Mouse (Mus musculus): ENCODE results near the gene Rufy1.
"Not testable (repeated sequence)": the region's sequence is repeated elsewhere in the genome, so short reads cannot be mapped to it uniquely, and the experiment has no call there.

The Rufy1 gene

DNA sequence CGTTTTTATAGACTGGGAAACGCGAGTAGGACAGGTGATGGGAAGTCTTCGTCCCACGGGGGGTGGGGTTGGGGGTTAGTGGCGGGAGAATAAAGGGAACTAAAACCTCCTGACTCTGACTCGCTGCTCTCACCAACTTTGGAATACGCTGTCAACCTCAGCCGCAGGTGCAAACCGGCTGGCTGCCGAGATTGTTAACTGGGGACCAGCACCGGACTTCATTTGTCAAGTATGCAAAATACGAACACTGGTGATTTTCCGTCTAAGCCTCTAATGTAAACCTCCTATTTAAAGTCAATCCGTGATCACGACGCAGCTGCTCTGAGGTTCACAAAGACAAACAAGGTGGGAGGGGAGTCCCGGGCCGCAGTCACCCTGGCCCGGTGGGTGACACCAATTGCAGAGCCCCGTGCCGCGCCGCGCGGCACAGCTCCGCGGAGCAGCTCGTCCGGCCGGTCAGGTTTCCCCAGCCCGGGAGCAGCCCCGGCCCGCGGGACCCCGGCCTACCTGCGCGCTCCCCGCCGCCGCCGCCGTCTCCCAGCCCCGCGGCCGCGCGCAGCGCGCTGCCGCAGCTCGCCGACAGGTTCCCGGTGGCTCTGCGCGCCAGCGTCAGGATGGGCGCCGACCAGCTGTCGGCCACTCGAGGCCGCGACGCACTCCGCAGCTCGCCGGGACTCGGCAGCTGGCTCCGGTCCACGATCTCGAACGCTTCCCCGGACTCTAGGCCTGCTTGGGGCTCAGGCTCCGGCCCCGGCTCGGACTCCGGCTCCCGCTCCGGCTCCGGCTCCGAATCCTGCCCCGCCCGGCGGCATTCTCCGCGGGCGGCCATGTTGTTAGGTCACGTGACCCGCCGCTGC, at the start of gene Rufy1:
Gene Rufy1 (minus strand): TSS at position 849 of the 857 bp plus-strand sequence.
- DNase-seq = peak; percentile 80

DNA sequence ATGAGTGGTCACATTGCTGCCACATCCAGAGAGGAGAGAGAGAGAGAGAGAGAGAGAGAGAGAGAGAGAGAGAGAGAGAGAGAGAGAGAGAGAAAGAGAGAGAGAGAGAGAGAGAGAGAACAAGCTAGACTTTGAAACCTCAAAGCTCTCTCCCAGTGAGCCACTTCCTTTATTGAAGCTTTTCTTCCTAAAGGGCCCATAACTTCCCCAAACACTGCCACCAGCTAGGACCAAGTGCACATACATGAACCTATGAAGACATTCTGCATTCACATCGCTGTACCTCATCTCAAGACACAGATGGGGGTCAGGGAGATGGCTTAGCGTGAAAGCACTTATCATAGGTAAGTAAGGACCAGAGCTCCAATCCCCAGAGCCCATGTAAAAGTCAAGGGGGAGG, 47.1 kb upstream of the Rufy1 start:
- DNase-seq = no peak

DNA sequence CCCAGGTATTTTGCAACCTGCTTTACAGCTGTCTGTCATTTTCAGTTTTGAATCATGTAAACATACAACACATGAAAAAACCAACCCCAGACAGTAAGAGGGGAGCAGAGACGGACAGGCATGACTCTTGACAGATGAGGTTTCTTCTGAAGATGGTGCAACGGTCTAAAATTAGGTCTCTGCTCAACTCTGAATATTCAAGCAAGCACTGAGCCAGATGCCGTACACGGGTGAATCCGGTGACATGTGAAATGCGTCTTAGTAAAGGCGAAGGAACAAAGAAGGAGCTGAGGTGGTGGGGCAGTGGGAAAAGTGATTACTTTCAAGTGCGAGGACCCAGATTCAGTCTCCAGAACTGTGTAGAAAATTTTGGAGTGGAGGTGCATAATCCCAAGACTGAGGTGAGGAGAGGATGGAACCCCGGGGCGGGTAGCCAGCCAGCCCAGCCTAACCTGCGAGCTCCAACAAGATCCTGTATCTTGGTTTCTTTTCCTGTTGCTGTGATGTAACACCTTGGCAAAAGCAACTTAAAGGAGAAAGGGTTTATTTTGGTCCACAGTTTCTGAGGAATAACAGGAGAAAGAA, 46.7 kb upstream of the Rufy1 start:
- no peak for DNase-seq

DNA sequence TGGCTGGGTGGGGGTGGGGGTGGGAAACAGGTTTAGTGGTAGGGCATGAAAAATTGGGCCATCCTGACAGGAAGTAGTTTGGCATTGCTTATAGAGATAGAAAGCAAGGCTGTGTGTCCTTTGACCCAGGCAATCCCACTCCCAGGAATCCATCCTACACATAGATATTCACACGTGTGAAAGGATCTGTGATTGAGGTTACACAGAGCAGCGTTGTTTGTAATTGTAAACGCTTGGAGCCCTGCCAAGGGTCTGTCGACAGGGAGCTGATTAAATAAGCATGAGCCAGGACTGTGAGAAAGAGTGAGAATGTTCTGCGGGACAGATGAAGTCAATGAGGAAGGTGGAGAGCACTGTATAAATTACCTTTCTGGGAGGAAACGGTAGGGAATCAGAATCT, 46.0 kb upstream of the Rufy1 start:
- peak; percentile 32 for DNase-seq

DNA sequence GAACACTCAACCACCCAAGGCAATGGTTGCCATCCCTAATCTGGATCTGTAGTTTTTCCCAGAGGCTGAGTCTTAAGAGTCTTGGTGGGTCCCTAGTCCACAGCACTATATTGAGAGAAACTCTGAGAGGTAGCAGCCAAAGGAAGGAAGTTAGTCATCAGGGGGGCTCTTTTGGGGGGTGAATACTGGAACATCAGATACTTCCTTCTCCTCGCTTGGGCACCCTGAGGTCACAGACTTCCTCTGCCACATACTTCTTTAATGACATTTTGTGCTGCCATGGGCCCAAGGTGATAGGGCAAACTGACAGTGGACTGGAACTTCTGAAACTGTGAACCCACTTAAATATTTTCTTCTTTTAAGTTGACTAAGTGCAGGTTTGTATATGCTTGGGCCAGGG, 43.0 kb upstream of the Rufy1 start:
- no peak for DNase-seq

DNA sequence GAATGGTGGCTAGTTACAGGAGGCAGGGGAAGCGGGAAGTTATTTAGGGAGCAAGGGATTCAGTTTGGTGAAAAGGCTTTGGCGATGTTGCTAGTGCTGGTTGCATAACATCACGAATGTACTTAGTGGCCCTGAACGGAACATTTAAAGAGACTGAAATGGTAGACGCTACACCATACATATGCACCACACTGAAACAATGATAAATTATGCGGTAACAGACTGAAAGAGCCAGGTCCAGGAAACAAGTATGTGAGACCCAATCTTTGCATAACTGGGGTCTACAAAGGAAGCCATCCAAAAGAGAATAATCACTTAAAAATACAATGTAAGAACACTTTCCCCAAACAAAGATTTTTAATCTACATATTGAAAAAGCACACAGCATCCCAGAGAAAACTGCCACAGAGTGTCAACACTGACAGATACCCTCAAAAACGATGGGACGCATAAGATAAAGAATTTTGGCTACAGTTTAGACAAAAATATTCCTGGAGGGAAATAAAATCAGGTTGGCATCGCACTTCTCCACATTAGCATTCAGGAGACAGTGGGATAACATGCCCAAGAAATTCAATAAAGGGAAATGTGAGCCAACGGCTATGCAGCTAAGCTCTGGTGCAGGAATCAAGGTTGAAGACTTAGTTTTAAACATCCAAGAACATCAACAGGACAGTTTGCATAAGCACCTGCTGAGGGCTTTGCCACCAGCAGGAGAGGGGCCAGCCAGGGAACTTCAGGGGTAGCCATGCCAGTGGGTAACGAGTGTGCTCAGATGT, 41.4 kb upstream of the Rufy1 start:
- no peak for DNase-seq

DNA sequence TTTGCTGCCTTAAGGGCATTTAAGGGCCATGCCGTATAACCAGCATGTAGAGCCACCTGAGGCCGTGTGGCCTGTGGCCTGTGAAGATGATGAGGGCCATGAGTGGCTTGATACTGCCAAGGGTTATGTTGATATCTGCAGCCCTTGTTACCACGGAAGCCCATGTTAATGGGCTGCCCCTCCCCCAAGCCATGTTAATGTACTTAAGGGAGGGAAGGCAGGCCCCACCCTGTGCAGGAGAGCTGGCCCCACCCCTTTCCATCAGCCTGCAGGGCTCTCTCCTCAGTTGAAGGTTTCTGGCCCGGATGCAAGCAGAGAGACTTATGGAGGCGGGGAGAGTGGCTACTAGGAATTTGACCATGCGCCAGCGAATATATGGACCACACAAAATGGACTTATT, 30.6 kb upstream of the Rufy1 start:
- DNase-seq = no peak

DNA sequence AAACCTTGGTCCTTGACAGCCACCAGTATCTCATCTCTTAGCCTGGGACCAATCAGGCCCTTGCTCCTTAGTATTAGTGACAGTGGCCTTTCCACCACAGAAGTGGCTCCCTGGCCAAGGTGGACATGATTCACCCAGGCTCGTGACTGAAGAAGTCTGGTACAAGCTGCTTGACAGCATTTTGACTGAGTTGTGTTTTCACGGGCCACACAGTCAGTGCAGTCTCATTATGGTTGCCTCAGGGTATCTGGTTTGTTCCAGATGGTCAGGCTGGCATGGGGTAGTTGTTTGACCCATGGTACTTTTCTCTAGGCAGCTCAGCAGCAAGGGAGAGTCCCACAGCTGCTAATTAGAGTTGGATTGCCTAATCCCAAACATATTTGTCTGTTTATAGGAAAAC, 28.3 kb upstream of the Rufy1 start:
- no peak for DNase-seq

DNA sequence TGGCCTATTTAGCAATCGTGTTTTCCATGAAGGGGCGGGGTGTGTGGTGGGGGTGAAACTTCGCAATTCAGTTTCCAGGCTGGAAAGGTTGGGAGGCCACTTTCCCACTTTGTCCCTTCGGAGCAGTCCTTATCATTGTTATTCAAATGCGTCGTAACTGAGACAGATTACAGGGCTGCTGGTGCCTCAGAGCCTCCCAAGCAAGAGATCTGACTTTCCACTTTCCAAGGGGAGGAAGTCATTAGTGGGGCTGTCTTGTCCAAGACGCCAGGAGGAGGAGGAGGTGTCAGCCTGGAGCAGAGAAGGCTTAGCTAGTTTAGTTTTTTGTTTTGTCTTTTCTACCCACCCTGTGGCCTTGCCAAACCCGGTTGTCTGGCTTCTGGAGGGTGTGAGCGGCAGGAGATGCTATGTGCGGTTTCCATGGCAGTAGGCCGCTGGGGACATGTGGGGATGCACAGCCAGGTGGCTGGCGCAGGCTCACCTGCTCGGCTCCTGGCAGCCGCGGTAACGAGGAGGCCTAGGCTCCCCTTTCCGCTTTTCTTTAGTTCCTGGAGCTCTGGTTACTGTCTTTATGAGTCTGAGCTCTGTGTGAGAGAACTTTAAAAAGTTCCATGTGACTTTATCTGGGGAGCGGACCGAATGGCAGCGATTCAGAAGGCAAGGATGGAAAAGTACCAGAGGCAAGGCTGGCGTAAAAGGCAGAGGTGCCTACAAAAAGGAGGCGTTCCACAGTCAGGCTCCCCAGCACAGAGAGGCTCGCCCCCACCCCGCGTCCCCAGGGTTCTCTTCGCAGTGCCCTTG, 26.4 kb upstream of the Rufy1 start:
- no peak for DNase-seq

DNA sequence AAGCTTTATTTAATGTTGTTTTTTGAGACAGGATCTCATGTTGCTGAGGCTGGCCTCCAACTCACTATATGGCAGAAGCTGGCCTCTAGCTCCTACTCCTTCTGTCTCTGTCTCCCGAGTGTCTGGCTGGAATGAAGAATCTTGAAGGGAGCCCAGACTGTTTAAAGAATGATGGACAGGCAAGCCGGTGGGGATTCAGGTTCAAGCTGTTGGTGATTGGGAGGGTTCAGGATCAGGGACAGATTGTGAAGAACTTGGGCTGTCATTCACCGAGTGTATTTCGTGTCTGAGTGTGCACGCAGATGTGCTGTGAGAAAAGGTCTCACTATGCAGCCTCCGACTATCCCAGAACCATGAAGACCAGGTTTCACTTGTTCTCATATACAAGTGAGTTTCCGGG, 25.5 kb upstream of the Rufy1 start:
- DNase-seq = no peak

DNA sequence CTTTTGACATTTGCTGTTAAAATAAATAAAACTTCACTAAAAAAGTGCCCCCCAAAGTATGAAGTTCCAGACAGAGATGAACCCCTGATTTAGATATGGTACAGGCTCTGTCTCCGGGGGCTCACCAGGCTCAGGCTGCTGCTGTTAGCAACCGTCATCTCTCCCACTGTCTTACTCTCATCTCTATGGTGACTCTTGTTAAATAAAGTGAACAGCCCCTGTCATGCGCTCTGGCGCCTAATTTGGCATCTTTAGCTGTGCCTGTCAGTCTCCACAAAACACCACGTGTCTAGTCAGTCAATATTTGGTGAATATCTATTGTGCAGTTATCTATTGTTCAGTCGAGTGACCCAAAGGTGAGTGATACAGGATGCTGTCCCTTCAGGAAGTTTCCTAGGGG, 24.0 kb upstream of the Rufy1 start:
- no peak for DNase-seq

DNA sequence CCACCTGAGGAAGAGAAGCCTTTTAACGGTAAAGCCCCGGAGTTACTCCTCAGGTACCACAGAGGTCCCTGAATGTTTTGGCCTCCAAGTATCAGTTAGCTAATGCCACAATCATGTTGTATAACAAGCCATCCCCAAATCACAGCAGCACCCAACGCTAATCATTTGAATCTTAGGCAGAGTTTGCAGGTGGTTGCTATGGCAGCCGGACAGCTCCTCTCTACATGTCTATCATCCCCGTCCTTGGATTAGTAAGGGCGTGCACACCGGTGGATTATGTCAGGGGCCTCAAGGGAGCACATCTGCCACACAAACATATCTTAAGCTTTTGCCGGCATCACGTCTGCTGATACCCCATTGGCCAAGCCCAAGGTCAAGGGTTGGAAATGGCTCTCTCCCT, 19.3 kb upstream of the Rufy1 start:
- no peak for DNase-seq

DNA sequence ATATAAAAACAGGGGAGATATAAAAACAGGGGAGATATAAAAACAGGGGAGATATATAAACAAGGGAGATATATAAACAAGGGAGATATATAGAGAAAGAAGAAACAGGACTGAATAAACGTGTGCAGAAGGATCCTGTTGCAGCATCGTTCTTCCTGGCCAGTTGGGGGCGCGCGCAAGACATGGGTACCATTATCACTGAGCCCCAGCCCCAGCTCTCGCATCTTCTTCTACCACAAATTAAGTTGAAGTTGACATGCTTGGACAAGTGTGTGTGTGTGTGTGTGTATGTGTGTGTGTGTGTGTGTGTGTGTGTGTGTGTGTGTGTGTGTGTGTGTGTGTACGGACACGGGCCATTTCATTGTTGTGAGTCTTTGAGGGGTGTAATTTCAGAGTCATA, 17.2 kb upstream of the Rufy1 start:
- DNase-seq = not testable (repeated sequence)

DNA sequence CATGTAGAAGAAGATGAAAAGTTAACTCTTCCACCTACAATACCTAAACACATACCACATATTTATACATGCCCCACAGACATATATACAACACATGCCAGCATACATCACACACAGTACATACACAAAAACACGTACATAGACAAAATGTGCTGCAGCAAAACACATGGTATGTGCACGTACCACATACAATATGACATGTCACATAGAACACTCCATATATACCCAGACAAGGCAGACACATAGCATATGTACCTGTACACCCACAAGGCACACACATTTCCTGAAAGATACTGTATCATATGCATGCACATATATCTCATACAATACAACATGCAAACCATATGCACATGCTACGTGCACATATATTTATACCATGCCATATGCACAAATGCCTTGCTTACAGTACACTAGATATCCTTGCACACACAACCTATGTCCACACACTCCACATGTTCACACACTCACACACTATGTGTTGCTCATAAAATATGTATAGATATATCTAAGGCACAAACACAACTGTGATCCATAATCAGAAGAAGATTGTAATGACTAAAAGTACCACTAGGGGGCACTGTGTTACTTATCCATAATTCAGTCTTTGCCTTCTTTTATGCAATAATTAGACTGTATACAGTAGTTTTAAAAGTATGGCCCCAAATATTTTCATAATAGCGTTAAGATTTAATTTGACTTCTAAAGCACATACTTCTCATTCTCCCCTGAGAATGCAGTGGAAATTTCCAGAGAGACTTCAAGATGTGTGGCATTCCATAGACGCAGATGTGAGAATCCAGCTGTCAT, 12.5 kb upstream of the Rufy1 start:
- DNase-seq = no peak

DNA sequence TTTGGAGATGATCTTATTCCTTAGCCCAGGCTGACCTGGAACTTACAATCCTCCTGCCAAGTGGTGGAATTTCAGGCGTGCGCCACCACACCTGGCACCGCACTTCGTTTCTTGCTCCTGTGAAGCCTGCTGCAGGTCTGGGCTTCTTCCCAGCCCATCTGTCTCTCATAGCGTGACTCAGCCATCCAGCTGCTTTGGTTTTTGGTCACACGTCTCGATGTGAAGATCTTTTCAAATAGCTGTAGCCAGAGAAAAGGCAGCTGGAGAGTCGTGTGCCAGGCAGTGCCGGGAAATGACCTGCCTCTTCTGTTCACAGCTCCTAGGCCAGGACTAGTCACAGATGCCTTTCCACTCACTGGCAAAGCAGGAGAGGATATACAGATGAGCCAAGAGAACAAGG, 10.7 kb upstream of the Rufy1 start:
- no peak for DNase-seq

DNA sequence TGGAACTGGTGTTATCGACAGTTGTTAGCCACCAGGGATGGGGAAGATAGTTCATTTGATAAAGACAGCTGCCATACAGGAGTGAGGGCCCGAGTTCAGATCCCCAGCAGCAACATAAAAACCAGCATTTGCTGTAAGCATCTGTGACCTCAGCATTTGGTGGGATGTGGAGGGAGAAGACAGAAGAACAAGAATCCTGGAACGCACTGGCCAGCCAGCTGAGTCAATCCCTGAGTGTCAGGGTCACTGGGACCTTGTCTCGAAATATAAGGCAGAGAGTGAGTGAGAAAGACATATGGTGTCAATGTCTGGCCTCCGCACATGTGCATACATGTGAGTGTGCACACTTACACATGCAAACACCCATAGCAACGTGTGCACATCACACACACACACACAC, 9.8 kb upstream of the Rufy1 start:
- DNase-seq = no peak

DNA sequence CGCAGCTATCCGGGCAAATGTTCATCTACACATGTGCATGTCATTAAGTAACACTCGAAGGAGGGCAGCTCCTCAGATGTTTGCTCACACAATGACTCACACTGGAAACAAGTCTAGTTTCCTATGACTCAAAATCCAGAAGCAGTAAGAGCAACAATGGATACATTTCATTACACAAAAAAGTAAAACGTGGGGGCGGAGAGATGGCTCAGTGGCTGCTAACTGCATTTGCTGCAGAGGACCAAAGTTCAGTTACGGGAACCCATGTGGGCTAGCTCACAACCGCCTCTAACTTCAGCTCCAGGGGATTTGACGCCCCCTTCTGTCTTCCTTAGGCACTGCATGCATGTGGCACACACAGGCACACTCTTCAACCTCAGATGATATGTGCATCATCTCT, 8.9 kb upstream of the Rufy1 start:
- no peak for DNase-seq

DNA sequence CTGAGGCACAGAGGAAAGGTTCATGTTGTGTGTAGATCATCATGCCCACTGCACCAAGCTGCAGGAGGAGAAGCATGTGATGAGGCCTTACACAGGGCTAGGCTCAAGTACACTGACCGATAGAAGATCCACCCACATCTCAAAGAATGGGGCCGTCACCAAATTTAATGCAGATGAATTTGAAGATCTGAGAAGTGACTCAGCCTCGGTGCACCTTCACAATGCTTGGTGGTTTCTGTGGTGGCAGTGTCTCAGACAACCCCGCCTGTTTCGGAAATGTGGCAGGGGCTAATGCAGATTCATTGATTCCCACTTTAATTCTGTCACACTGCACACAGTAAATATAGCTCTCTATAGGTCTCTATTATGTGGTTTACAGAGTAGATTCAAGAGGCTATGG, 2.0 kb upstream of the Rufy1 start:
- no peak for DNase-seq

DNA sequence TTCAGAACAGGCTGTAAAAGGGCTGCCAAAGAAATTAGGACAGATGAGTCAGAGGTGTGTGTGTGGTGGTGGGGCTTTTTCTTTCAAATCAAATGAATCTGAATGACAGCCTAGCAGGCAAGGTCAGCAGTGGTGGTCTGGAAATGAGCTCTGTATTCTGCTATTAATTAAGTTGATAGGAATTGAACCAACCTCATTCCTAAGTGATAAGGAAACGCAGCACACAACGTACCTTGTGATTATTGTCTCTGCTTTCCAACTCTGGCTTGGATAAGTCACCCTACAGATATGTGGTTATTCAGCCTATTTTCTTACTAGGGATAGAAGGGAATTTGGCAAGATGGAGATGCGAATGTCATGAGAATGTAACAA, 1.1 kb upstream of the Rufy1 start:
- DNase-seq = no peak

DNA sequence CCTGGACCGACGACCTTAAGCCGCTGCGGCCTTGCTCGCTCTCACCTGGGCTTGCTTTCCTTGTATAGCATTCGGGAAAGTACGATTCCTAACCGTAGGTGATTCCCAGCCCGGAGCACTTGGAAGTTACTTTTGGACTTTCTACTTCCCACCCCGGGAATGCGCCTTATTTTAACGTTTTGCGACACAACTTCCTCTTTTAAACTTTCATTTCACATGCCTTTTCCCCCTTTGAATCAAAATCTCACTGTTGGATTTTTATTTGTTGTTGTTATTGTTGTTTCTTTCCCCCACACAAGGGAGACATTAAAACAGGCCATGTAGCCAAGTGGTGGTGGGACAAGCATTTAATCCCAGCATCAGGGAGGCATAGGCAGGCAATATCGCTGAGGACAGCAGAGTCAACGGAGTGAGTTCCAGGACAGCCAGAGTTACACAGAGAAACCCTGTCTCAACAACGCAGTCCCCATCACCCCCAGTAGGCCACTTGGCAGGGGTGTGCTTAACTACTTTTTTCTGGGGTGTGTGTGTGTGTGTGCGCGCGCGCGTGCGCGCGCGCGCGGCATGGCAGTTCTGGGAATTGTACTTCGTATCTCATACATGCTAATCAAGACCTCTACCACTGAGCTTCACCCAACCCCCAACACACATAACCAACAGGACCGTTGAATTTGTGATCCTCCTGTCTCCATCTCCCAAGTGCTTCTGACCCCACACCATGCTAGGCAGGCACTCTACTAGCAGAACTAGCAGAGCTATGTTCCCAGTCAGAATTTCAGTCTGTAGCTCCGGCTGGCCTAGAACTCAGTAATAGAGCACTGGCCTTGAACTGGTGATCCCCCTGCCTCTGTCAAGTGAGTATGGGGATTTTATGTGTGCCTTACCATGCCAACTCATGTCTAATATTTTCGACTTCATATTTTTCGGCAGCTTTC, 476 bp upstream of the Rufy1 start:
- DNase-seq = no peak

DNA sequence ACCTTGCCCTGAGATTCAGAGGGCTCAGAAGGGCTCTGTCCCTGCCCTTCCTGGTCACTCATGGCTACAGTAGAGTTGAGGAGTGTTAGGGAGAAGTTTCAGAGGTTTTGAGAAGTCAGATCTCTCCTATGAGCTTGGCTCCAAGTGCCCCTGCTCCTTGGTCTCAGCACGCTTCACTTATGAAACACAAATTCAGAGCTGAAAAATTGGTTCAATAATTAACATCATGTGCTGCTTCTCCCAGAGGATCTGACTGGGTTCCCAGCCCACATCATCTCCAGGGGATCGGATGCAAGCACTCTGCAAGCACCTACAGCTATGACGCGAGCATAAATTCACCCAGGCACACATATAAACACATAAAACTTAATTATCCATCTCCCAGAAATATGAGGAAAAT, 4.9 kb downstream of the Rufy1 start:
- no peak for DNase-seq
